Mouse (Mus musculus) MEL (cell line): Measurements from ENCODE around the gene Psmb6.

Experiments used
- CHD1 ChIP-seq: IDR thresholded peaks from 2 replicates; pipeline ENCODE4 v1.6.1; 2012; ENCODE audit warnings: low read depth, mild to moderate bottlenecking, inconsistent platforms, low read length, improper control_type of control experiment
- CHD2 ChIP-seq: IDR thresholded peaks from 2 replicates; pipeline ENCODE4 v1.6.1; 2011; ENCODE audit warnings: low read length, improper control_type of control experiment
- CTCF ChIP-seq, 3 experiments: IDR thresholded peaks in 2 of 3; conservative IDR thresholded peaks in 1 of 3; 2 replicates each; pipeline ENCODE4 v1.5.1; 2011 to 2012; ENCODE audit warnings: low read length in 3 of 3, low read depth in 2 of 3, mild to moderate bottlenecking in 2 of 3, improper control_type of control experiment in 1 of 3, inconsistent platforms in 1 of 3, mixed read lengths in 1 of 3, moderate library complexity in 1 of 3; ENCODE audit not compliant: control insufficient read depth in 1 of 3, insufficient read depth in 1 of 3, poor library complexity in 1 of 3, severe bottlenecking in 1 of 3
- EP300 ChIP-seq, 2 experiments: IDR thresholded peaks; 2 replicates each; pipeline ENCODE4 v1.6.1; 2011; ENCODE audit warnings: improper control_type of control experiment in 2 of 2, low read length in 2 of 2, low read depth in 1 of 2, mild to moderate bottlenecking in 1 of 2
- GATA1 ChIP-seq: IDR thresholded peaks from 2 replicates; pipeline ENCODE4 v1.6.1; 2011; ENCODE audit warnings: low read depth, low read length, improper control_type of control experiment
- NELFE ChIP-seq: IDR thresholded peaks from 2 replicates; pipeline ENCODE4 v1.6.1; 2011; ENCODE audit warnings: low read depth, low read length, improper control_type of control experiment
- RAD21 ChIP-seq: IDR thresholded peaks from 2 replicates; pipeline ENCODE4 v1.6.1; 2011; ENCODE audit warnings: mild to moderate bottlenecking, low read depth, low read length, improper control_type of control experiment
- SIN3A ChIP-seq: IDR thresholded peaks from 2 replicates; pipeline ENCODE4 v1.6.1; 2012; ENCODE audit warnings: low read length, improper control_type of control experiment, inconsistent platforms
- TCF12 ChIP-seq: IDR thresholded peaks from 2 replicates; pipeline ENCODE4 v1.6.1; 2014; ENCODE audit warnings: low read depth, mild to moderate bottlenecking, inconsistent platforms, low read length, improper control_type of control experiment, moderate library complexity
- UBTF ChIP-seq: IDR thresholded peaks from 2 replicates; pipeline ENCODE4 v1.6.1; 2012; ENCODE audit warnings: low read depth, mild to moderate bottlenecking, inconsistent platforms, low read length, improper control_type of control experiment, moderate library complexity, borderline replicate concordance; ENCODE audit not compliant: insufficient read depth
- ZC3H11A ChIP-seq: IDR thresholded peaks from 2 replicates; pipeline ENCODE4 v1.6.1; 2012; ENCODE audit warnings: low read depth, mild to moderate bottlenecking, inconsistent platforms, low read length, improper control_type of control experiment

DNA sequence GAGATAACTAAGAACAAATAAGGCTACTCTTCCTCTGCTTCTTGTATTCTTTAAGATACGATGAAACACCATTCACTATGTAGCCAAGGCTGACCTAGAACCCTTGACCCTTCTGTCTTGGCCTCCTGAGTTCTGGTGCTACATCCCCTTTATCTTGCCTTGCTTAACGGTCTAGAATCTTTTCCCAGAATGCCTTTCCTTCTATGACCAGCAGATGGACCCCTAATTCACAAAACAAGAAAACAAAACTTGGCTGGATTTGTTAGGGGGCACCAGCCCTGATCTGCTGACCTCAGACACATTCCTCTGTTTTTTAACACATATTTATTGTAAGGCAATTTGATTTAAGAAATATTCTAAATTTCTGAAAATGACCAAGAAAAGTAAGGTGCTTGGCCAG is 8.8 kb upstream of the Psmb6 start:
- TF ChIP-seq EP300 (IDR thresholded peaks at IDR 0.05; ENCODE audit: low read depth in 1 of 2, low read length in 2 of 2) (no peak), RAD21 (peak; percentile 95), GATA1 (peak; percentile 43; the same call in 1 of the 2 replicates), CTCF (IDR thresholded peaks at IDR 0.05 in 2 of 3, conservative IDR thresholded peaks at IDR 0.05 in 1 of 3; ENCODE audit: control insufficient read depth in 1 of 3, insufficient read depth in 1 of 3, low read depth in 2 of 3, low read length in 3 of 3, poor library complexity in 1 of 3, severe bottlenecking in 1 of 3) (peak; percentile 29 to 98 (median 72)), CHD2 (no peak), TCF12 (no peak), CHD1 (no peak), ZC3H11A (peak; percentile 93), SIN3A (0 out of 2 replicates have a peak, but pooled peaks have one; percentile 30), NELFE (no peak), UBTF (no peak)
